24 mouse cellular contexts compared by ENCODE assay signal in genomic region chr2:156958496-156959252, GRCm38 (mm10). TPM values are rescaled to one million over a fixed set of nuclear protein-coding genes. Genes with fewer than 3 reads are reported as not detected.
DNase-seq lines count a peak whose midpoint lies in the region; ATAC-seq and TF ChIP-seq lines count a peak whose summit lies in the region.
"Had no signal": no experiment of that assay in that cellular context is flagged by ENCODE, and none has a peak within 500 bp of the region (broad histone marks: within the 10 kb centered on the region; RNA-seq: fewer than 3 reads in every experiment).

No protein-coding gene starts in this region.

- no peak overlapping the region for H3K9ac ChIP-seq in embryonic facial prominence, embryonic 14.5 days (ENCODE audit: low read depth, low read length)
- H3K9ac ChIP-seq in liver, embryonic 11.5 days (ENCODE audit: low read depth, low read length) = no peak overlapping the region
- H3K9ac ChIP-seq in liver, postnatal 0 days (replicated peaks) = no peak overlapping the region
- no peak overlapping the region for H3K9ac ChIP-seq in hindbrain, embryonic 12.5 days
- H3K9ac ChIP-seq: forebrain, postnatal 0 days; heart, embryonic 13.5 days; kidney, embryonic 15.5 days; neural tube, embryonic 12.5 days had no signal

- peak; percentile 45 for DNase-seq in embryonic facial prominence, embryonic 14.5 days (ENCODE audit: low spot score)
- no peak for DNase-seq in embryonic facial prominence, embryonic 10.5 days (ENCODE audit: low spot score)
- DNase-seq in G1E (ENCODE audit: low spot score) = peak; percentile 11
- no peak for DNase-seq in liver, embryonic 11.5 days (ENCODE audit: low spot score)
- no peak for DNase-seq in liver, postnatal 0 days
- DNase-seq in testis, postnatal 14 days (ENCODE audit: low spot score) = no peak
- DNase-seq: adrenal gland, postnatal 25 days; cerebellum, adult 18-20 months; forebrain, postnatal 0 days; gastrocnemius, postnatal 36 days; heart, adult 2 months; heart, postnatal 14 days; kidney, postnatal 4 days; lung, adult 2 months; lung, postnatal 14 days; midbrain, embryonic 14.5 days; right cerebral cortex, postnatal 14 days; thymus, postnatal 25 days had no signal

- H3K36me3 ChIP-seq in embryonic facial prominence, embryonic 14.5 days (ENCODE audit: control insufficient read depth, insufficient read depth, low read length) = peaks cover 4% of the 10 kb centered on the region; the same call in 1 of the 2 replicates
- H3K36me3 ChIP-seq in embryonic facial prominence, embryonic 10.5 days (replicated peaks) = 0 out of 2 replicates have a peak, but pooled peaks cover 6% of the 10 kb centered on the region
- H3K36me3 ChIP-seq in G1E (replicated peaks) = peaks cover 67% of the 10 kb centered on the region
- H3K36me3 ChIP-seq in liver, embryonic 11.5 days (ENCODE audit: control insufficient read depth, insufficient read depth, low read length) = no peaks in the 10 kb centered on the region
- H3K36me3 ChIP-seq in liver, postnatal 0 days (replicated peaks; ENCODE audit: insufficient read depth, low read length) = no peaks in the 10 kb centered on the region
- 0 out of 2 replicates have a peak, but pooled peaks cover 5% of the 10 kb centered on the region for H3K36me3 ChIP-seq in hindbrain, embryonic 12.5 days
- H3K36me3 ChIP-seq: neural tube, embryonic 12.5 days had no signal

- ATAC-seq in embryonic facial prominence, embryonic 14.5 days (ENCODE audit: low read depth) = no peak
- no peak; the same call in 1 of the 2 replicates for ATAC-seq in G1E (ENCODE audit: extremely low read depth, insufficient number of reproducible peaks, low FRiP score, poor library complexity, severe bottlenecking)
- peak; percentile 78 for ATAC-seq in liver, embryonic 11.5 days (replicated peaks; ENCODE audit: low FRiP score)
- ATAC-seq in liver, postnatal 0 days = peak; percentile 43
- no peak for ATAC-seq in hindbrain, embryonic 12.5 days (ENCODE audit: low FRiP score)
- ATAC-seq: forebrain, postnatal 0 days; intestine, postnatal 0 days had no signal

- no peak overlapping the region for H3K4me2 ChIP-seq in embryonic facial prominence, embryonic 14.5 days (ENCODE audit: low read depth, low read length)
- H3K4me2 ChIP-seq in liver, embryonic 11.5 days = peak overlapping the region; percentile 15; the same call in 1 of the 2 replicates
- no peak overlapping the region for H3K4me2 ChIP-seq in liver, postnatal 0 days (ENCODE audit: low read depth, low read length)
- H3K4me2 ChIP-seq in hindbrain, embryonic 12.5 days (replicated peaks) = no peak overlapping the region
- H3K4me2 ChIP-seq: heart, embryonic 13.5 days; kidney, embryonic 15.5 days; neural tube, embryonic 12.5 days had no signal

- no peak overlapping the region for H3K27ac ChIP-seq in embryonic facial prominence, embryonic 14.5 days (replicated peaks; ENCODE audit: low read depth, low read length)
- H3K27ac ChIP-seq in embryonic facial prominence, embryonic 10.5 days (replicated peaks) = no peak overlapping the region
- H3K27ac ChIP-seq in liver, embryonic 11.5 days (ENCODE audit: low read depth, low read length) = peak overlapping the region; percentile 73
- peak overlapping the region; percentile 35; the same call in 1 of the 2 replicates for H3K27ac ChIP-seq in liver, postnatal 0 days (ENCODE audit: low read depth)
- no peak overlapping the region for H3K27ac ChIP-seq in hindbrain, embryonic 12.5 days
- H3K27ac ChIP-seq: heart, adult 2 months; heart, embryonic 13.5 days; kidney, embryonic 15.5 days; neural tube, embryonic 12.5 days had no signal

- no peak for TF ChIP-seq CTCF in G1E (IDR thresholded peaks at IDR 0.05; ENCODE audit: low read depth, low read length)
- no peak for TF ChIP-seq CTCF in liver, postnatal 0 days (IDR thresholded peaks at IDR 0.05; ENCODE audit: low read depth)

- no peak for TF ChIP-seq EP300 in liver, postnatal 0 days (IDR thresholded peaks at IDR 0.05; ENCODE audit: low read depth)

- WGBS in embryonic facial prominence, embryonic 14.5 days = 74% methylated on average over 9 of the region's 9 CpGs
- WGBS in embryonic facial prominence, embryonic 10.5 days = 87% methylated on average over 9 of the region's 9 CpGs
- 53% methylated on average over 9 of the region's 9 CpGs for WGBS in liver, embryonic 11.5 days
- WGBS in liver, postnatal 0 days (ENCODE audit: insufficient replicate concordance) = 62% methylated on average over 9 of the region's 9 CpGs
- 90% methylated on average over 9 of the region's 9 CpGs for WGBS in hindbrain, embryonic 12.5 days

- no peaks in the 10 kb centered on the region for H3K4me1 ChIP-seq in embryonic facial prominence, embryonic 14.5 days (ENCODE audit: control insufficient read depth, insufficient read depth, low read length)
- H3K4me1 ChIP-seq in embryonic facial prominence, embryonic 10.5 days = no peaks in the 10 kb centered on the region
- peaks cover 53% of the 10 kb centered on the region for H3K4me1 ChIP-seq in G1E (ENCODE audit: insufficient read depth, low read depth, low read length)
- peaks cover 19% of the 10 kb centered on the region for H3K4me1 ChIP-seq in liver, embryonic 11.5 days (replicated peaks; ENCODE audit: control insufficient read depth, insufficient read depth, low read length)
- peaks cover 21% of the 10 kb centered on the region for H3K4me1 ChIP-seq in liver, postnatal 0 days (ENCODE audit: insufficient read depth)
- no peaks in the 10 kb centered on the region for H3K4me1 ChIP-seq in hindbrain, embryonic 12.5 days
- H3K4me1 ChIP-seq: kidney, embryonic 15.5 days; neural tube, embryonic 12.5 days had no signal

- no peaks in the 10 kb centered on the region for H3K27me3 ChIP-seq in embryonic facial prominence, embryonic 14.5 days (replicated peaks; ENCODE audit: control insufficient read depth, insufficient read depth, low read length)
- no peaks in the 10 kb centered on the region for H3K27me3 ChIP-seq in embryonic facial prominence, embryonic 10.5 days (replicated peaks; ENCODE audit: low read depth, poor library complexity, severe bottlenecking)
- no peaks in the 10 kb centered on the region for H3K27me3 ChIP-seq in G1E (ENCODE audit: insufficient read depth, low read length)
- H3K27me3 ChIP-seq in liver, embryonic 11.5 days (replicated peaks; ENCODE audit: control insufficient read depth, insufficient read depth, low read length) = no peaks in the 10 kb centered on the region
- H3K27me3 ChIP-seq in liver, postnatal 0 days (ENCODE audit: insufficient read depth, low read length) = no peaks in the 10 kb centered on the region
- H3K27me3 ChIP-seq in hindbrain, embryonic 12.5 days = no peaks in the 10 kb centered on the region
- H3K27me3 ChIP-seq: heart, embryonic 13.5 days; kidney, embryonic 15.5 days; megakaryocyte, embryonic 14.5 days; neural tube, embryonic 12.5 days had no signal

- no peak overlapping the region for H3K4me3 ChIP-seq in embryonic facial prominence, embryonic 14.5 days (ENCODE audit: low read depth, low read length)
- no peak overlapping the region for H3K4me3 ChIP-seq in embryonic facial prominence, embryonic 10.5 days
- peak overlapping the region; percentile 6; the same call in 1 of the 2 replicates for H3K4me3 ChIP-seq in G1E (ENCODE audit: low read depth, low read length)
- H3K4me3 ChIP-seq in liver, embryonic 11.5 days (ENCODE audit: low read depth, low read length) = no peak overlapping the region
- no peak overlapping the region for H3K4me3 ChIP-seq in liver, postnatal 0 days (ENCODE audit: low read depth, low read length)
- no peak overlapping the region for H3K4me3 ChIP-seq in hindbrain, embryonic 12.5 days
- H3K4me3 ChIP-seq: heart, adult 2 months; heart, embryonic 13.5 days; kidney, embryonic 15.5 days; megakaryocyte, embryonic 14.5 days; neural tube, embryonic 12.5 days had no signal

- H3K9me3 ChIP-seq in embryonic facial prominence, embryonic 14.5 days (ENCODE audit: control insufficient read depth, low read length) = no peaks in the 10 kb centered on the region
- H3K9me3 ChIP-seq in embryonic facial prominence, embryonic 10.5 days = no peaks in the 10 kb centered on the region
- H3K9me3 ChIP-seq in G1E (replicated peaks) = no peaks in the 10 kb centered on the region
- H3K9me3 ChIP-seq in liver, embryonic 11.5 days (ENCODE audit: control insufficient read depth, low read length) = no peaks in the 10 kb centered on the region
- no peaks in the 10 kb centered on the region for H3K9me3 ChIP-seq in liver, postnatal 0 days (ENCODE audit: low read length)
- H3K9me3 ChIP-seq in hindbrain, embryonic 12.5 days (replicated peaks) = no peaks in the 10 kb centered on the region
- H3K9me3 ChIP-seq: heart, embryonic 13.5 days; kidney, embryonic 15.5 days; megakaryocyte, embryonic 14.5 days; neural tube, embryonic 12.5 days had no signal

RNA-seq across cellular contexts. Expression of gene Ndrg3, which starts 33.2 kb away (rescaled TPM):
- polyA plus RNA-seq in embryonic facial prominence, embryonic 14.5 days (2014; fragmentation: Nextera tagmentation; extraction: Ambion mirVana) = 43.3 and 49.6 TPM in 2 replicates
- 40.4 and 41.1 TPM in 2 replicates for polyA plus RNA-seq in embryonic facial prominence, embryonic 10.5 days (2016; fragmentation: Nextera tagmentation; extraction: Ambion mirVana)
- total RNA-seq in G1E (2014; fragmentation: Nextera tagmentation) (139 and 157 TPM in 2 replicates), G1E (2017) (113 and 121 TPM in 2 replicates)
- 13.5 and 14.3 TPM in 2 replicates for polyA plus RNA-seq in G1E (2012)
- polyA plus RNA-seq in liver, embryonic 11.5 days (2014; fragmentation: Nextera tagmentation; extraction: Ambion mirVana) = 58.9 and 68.3 TPM in 2 replicates
- polyA plus RNA-seq in liver, postnatal 0 days (2015; fragmentation: Nextera tagmentation; extraction: Ambion mirVana) = 10.0 and 11.3 TPM in 2 replicates
- polyA plus RNA-seq in hindbrain, embryonic 12.5 days (2016; fragmentation: Nextera tagmentation; extraction: Ambion mirVana) = 55.6 and 58.7 TPM in 2 replicates

RNA-seq across cellular contexts. Expression of gene Dsn1, which starts 48.3 kb away (rescaled TPM):
- polyA plus RNA-seq in embryonic facial prominence, embryonic 14.5 days (2014; fragmentation: Nextera tagmentation; extraction: Ambion mirVana) = 25.8 and 32.7 TPM in 2 replicates
- 51.7 and 53.8 TPM in 2 replicates for polyA plus RNA-seq in embryonic facial prominence, embryonic 10.5 days (2016; fragmentation: Nextera tagmentation; extraction: Ambion mirVana)
- total RNA-seq in G1E (2014; fragmentation: Nextera tagmentation) = 39.7 and 48.3 TPM in 2 replicates
- 106 and 123 TPM in 2 replicates for total RNA-seq in G1E (2017)
- 4.7 and 5.3 TPM in 2 replicates for polyA plus RNA-seq in G1E (2012)
- polyA plus RNA-seq in liver, embryonic 11.5 days (2014; fragmentation: Nextera tagmentation; extraction: Ambion mirVana) = 45.0 and 45.7 TPM in 2 replicates
- polyA plus RNA-seq in liver, postnatal 0 days (2015; fragmentation: Nextera tagmentation; extraction: Ambion mirVana) = 12.4 and 14.0 TPM in 2 replicates
- 35.1 and 36.5 TPM in 2 replicates for polyA plus RNA-seq in hindbrain, embryonic 12.5 days (2016; fragmentation: Nextera tagmentation; extraction: Ambion mirVana)

Comparison
In these comparisons a context has a peak if more than half of its experiments do, and no peak if none do; other contexts are left out.
1. DNase-seq: peak in embryonic facial prominence, embryonic 14.5 days (single experiment) and G1E (single experiment); none in embryonic facial prominence, embryonic 10.5 days (single experiment), liver, embryonic 11.5 days (single experiment), liver, postnatal 0 days (single experiment) and testis, postnatal 14 days (single experiment).
2. ATAC-seq: peak in liver, embryonic 11.5 days (single experiment) and liver, postnatal 0 days (single experiment); none in embryonic facial prominence, embryonic 14.5 days (single experiment), G1E (single experiment) and hindbrain, embryonic 12.5 days (single experiment).
3. H3K27ac ChIP-seq: peak in liver, embryonic 11.5 days (single experiment) and liver, postnatal 0 days (single experiment); none in embryonic facial prominence, embryonic 14.5 days (single experiment), embryonic facial prominence, embryonic 10.5 days (single experiment) and hindbrain, embryonic 12.5 days (single experiment).